Mouse (Mus musculus) right cerebral cortex, postnatal 36 days (tissue): ENCODE results near the gene Cnpy2.
"Not testable (repeated sequence)": the region's sequence is repeated elsewhere in the genome, so short reads cannot be mapped to it uniquely, and the experiment has no call there.

ENCODE experiments used
- DNase-seq, 2 experiments: peaks; one replicate each; pipeline ENCODE4 v3.0.0; 2022; ENCODE audit warnings: low spot score in 2 of 2, mixed read lengths in 1 of 2

The Cnpy2 gene

DNA sequence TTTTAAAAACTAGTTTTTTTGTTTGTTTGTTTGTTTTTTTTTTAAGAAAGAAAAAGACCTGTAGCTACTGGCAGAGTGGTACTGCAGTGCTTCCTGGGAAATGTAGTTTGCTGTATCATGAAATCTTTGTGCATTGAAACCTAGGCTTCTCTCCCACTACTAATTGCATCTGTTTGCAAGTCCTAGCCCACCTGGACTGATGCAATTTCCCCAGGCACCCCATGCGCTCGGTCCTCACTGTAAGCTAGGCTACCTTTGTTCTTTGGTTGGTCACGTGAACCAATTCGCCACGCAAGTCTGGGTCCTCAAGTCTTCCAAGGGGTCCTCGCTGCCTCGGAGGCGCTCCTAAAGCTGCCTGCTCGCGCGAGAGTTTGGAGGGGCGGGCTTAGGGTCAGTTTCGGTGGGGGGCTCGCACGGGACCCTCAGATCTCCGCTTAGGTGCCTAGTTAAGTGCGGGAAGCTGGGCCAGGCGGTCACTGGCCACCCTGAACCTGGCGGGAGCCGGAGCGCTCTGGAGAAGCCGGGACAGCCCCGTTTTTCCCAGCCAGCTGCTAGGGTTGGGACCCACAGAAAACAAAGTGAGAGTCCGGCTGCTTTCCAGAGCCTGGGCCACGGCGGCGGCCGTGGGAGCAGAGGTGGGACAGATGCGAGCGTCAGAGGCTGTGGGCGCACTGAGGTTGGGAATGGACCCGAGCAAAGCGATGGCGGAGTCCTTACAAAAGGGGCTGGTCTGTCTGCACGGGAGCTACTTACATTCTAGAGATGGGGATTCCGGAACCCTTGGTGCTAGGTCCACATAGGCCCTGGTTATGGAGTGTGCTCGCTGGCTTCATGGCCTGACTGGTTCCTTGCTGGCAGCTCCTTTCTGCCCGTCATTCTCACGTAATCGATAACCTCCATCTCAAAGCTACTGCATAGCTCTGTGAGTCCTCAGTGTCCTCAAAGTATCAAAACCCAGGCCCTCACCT, at the start of gene Cnpy2:
TSS of gene Cnpy2 (plus strand) at position 319 of the 968 bp plus-strand sequence.
- DNase-seq, result peak; percentile 73 to 79

GRCm38 (mm10) chr10:128272819-128273439, 49.3 kb upstream of the Cnpy2 start:
- not testable (repeated sequence) for DNase-seq

DNA sequence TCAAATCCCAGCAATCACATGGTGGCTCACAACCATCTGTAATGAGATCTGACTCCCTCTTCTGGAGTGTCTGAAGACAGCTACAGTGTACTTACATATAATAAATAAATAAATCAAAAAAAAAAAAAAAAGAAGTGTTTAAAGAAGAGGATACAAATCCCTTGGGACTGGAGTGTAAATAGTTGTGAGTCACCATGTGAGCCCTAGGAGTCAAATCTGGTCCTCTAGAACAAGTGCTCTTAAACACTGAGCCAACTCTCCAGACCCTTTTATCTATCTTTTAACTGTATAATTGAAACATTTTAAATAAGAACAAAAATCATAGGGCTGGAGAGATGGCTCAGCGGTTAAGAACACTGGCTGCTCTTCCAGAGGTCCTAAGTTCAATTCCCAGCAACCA, 46.9 kb upstream of the Cnpy2 start:
- DNase-seq, result not testable (repeated sequence)

DNA sequence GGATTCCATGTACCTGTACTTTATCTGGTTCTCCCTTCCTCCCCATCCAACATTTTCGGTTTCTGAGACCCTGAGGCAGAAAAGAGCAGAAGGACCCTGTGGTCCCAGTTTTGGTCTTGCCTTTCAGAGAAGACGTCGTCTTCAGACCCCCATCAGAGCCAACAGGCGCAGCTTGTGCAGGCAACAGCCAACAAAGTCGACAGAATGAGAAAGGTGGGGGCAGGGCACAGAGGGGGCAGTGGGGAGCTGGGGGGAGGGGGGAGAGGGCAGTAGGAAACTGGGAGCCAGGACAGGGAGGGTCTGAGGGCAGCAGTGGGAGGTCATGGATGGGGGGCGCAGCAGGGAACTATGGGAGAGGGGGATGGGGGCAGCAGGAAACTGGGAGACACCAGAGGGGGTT, 44.1 kb upstream of the Cnpy2 start:
- DNase-seq, result no peak

GRCm38 (mm10) chr10:128280943-128281342, 41.3 kb upstream of the Cnpy2 start:
- no peak for DNase-seq

DNA sequence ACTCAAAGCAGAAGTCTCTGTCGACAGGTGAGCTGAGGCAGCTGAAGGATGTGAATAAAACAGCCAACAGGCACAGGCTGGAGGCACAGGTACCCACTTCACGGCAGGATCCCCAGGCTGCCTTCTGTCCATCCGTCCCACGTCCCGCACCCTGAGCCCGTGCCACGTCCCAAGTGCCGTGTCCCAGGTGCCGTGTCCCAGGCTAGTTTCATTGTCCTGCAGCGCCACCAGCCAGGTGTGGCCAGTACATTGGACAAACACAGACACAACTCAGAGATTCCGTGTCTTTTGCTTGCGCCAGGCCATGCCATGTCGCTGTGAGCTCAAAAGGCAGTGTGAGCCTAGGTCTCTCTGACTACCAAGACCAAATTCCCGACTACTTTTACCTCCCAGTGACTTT, 40.6 kb upstream of the Cnpy2 start:
- DNase-seq, result no peak

- DNase-seq, result no peak
Observed at GRCm38 (mm10) chr10:128282886-128283450, 39.3 kb upstream of the Cnpy2 start.

DNA sequence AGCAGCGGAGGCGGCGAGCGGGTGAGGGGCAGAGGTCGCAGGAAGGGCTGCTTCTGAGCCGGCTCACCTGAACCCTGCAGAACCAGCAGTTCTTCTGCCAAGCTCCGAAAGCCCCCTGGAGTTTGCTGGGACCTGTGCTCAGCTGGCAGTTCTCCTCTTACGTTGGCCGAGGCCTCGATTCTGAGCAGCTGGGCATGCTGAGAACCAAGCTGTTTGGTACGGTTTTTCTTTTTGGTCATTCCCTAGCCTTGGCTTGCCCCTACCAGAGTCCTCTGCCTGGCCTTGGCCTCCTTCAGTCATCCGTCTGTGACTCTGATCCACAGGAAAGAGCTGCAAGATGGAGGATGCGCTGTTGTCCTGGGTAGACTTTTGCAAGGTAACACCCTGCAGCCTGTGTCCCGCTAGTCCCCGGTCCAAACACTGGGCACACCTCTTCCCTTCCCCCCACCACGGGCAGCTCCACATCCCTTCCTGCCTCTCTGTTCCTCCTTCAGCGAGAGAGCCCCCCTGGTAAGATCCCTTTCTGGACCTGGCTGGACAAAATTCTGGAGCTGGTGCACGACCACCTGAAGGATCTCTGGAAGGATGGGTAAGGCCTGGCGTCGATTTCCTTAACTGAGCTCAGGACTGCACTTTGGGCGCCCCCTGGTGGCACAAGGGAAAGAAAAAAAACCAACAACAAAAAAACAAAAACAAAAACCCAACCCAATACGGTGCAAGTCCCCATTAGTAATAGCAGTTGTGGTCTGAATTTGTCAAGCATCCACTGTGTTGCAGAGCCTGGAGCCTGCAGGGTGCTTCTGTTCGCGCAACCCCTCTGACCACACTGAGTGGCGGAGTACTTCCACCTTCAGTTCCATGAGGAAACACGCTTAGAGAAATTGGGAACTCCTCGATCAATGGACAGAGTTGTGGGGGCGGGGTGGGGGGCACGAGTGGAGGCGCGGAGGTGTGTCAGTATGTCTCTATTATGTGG, 38.4 kb upstream of the Cnpy2 start:
- peak; percentile 30 to 38 for DNase-seq

DNA sequence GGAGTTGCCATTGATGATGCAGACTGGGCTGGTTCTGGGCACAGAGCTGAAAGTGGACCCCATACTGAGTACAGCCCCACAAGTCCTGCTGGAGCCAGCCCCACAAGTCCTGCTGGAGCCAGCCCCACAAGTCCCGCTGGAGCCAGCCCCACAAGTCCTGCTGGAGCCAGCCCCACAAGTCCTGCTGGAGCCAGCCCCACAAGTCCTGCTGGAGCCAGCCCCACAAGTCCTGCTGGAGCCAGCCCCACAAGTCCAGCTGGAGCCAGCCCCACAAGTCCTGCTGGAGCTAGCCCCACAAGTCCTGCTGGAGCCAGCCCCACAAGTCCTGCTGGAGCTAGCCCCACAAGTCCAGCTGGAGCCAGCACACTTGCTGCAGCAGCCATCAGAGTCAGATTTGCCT, 31.7 kb upstream of the Cnpy2 start:
- DNase-seq, result not testable (repeated sequence)

- DNase-seq, result no peak
Observed at GRCm38 (mm10) chr10:128296370-128297090, 25.7 kb upstream of the Cnpy2 start.

- no peak for DNase-seq
Observed at GRCm38 (mm10) chr10:128297221-128297620, 25.0 kb upstream of the Cnpy2 start.

DNA sequence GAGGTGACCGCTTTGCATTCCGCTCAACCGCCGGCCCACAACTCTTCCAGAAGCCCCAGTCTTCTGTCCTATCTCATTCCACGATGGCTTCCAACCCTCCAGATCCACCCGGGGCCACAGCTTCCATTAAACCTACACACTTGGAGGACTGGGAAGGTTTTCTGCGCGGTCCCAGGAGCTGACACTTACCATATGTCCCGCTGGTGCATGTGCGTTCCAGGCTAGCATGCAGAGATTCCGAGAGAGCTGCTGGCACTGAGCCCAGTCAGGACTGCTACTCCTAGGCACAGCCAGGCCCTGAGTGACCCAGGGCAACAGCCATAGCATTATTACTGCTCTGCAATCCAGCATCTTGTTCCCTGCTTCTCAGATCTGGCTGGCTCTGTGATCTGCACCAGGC, 24.6 kb upstream of the Cnpy2 start:
- DNase-seq, result no peak

DNA sequence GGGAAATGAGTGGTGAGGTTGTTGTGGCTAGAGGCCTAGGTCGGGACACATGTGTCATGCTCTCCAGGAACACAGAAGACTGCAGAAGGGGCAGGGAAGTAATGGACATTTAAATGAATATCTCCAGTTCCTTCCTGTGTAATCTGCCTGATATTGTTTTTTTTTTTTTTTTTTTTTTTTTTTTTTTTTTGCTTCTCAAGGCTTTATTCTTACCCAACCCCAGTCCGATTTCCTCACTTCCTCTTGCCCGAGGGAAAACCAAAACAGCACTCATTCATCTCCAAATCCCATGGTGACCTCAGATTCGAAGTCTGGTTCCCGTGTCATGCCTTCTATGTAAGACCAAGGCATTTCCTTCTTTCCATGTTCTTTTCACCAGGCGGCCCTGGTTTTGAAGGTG, 24.0 kb upstream of the Cnpy2 start:
- no peak for DNase-seq

DNA sequence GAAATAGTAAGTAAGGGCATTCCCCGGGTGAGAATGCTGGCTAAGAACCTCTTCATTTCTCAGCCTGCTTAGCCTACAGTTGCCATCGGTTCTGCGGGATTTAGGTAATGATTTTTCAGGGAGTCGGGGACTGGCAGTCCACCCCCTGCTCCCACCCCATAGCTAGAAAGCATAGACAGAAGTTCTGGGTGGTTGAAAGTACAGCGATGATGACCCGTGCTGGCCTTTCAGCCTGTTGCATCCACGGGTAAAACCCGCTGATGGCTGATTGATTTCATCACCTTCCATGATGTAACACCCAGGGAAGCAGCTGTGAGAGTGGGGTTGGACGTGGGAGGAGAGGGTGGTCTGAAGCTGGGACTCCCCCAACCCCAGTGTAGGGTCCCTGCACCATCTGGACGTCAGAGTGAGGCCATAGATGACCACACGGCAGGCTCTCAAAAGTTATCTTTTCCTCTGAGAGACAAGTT, 23.5 kb upstream of the Cnpy2 start, which contains the start of gene Il23a:
TSS of gene Il23a (minus strand) at position 51 of the 470 bp plus-strand sequence.
- no peak for DNase-seq

DNA sequence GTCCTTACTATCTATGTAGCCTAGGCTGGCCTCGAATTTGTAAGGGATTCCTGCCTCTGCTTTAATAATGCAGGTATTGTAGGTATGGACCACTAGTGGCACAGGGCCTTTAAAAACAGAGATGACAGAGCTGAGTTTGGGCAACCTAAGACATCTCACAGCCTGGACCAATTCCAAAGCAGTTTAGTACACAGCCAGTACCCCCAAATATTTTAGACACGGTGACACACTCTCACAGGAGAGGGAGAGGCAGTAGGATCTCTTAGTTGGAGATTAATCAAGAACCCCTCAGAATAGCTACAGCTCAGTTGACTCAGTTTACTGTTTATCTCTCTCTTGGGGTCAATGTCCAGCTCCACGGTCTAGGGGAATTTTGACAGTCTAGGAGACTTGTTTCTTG, 19.9 kb upstream of the Cnpy2 start:
- no peak for DNase-seq

DNA sequence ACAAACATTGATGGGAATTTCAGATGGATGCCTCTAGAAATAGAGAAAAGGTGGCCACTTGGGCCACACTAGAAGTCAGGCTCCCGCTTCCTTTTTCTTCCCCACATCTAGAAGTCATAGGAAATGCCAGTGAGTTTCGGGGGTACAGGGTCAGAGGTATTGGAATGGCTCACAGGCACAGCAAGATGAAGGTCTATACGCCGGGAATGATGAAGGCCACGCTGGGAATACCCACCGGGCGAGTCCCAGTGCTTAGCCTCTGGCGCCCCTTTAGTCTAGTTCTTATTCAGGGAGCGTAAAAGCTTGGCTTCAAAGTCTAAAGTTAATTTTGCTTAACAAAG, 19.5 kb upstream of the Cnpy2 start:
- DNase-seq, result peak in 1 of 2 experiments; percentile 28

DNA sequence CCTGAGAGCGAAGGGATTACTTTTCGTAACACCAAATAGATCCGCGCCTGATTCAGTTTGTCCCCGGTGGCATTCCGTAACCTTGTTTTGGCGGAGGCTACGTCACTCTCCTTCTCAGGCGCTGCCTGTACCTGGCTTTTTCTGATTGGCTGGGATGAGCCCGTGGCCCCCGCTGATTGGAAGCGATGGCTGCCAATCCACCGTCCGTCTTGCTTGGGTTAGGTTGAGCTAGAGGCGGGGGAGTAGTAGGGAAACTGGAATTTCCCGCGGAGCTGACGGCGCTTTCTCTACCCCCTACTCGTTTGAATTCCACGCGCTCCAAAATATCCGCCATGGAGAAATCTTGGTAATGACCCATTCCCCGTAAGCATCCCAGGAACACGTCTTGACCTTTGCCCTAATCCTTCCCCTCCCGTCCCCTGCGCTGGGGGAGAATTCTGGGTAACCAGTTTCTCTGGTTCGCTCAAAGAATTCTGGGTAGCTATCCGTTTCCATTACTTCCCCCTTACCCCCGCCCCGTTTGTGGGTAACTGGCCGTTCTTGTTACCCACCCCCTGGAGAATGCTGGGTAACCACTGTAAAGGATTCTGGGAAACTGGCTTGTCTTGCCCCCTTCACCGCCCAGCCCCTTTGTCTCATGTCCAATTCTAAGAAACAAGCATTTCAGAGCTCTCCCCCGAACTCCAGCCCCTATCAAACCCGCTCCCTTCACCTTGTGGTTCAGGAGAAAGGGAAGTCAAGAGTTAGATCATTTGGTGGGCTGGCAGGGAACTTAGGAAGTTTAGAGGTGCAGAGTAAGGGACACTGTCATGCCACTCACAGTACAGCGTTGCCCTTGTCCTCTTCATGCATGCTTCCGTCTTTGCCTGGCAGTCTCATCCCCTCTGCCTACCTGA, 18.9 kb upstream of the Cnpy2 start, which contains the start of gene Pan2:
TSS of gene Pan2 (plus strand) at position 210 of the 896 bp plus-strand sequence.
- peak; percentile 100 for DNase-seq

- no peak for DNase-seq
Observed at GRCm38 (mm10) chr10:128309654-128310053, 12.6 kb upstream of the Cnpy2 start.

DNA sequence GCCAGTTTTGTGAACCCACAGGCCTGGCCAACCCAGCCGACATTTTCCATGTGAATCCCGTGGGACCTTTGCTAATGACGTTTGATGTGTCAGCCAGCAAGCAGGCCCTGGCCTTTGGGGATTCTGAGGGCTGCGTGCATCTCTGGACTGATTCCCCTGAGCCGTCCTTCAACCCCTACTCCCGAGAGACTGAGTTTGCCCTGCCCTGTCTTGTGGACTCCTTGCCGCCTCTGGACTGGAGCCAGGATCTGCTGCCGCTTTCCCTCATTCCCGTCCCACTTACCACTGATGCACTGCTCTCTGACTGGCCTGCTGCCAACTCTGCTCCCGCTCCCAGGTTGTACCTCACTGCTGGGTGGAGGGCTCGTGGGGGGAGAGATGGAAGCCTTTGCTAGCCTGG, 12.1 kb upstream of the Cnpy2 start:
- no peak for DNase-seq
